Mouse (Mus musculus) hindbrain, embryonic 10.5 days (tissue): ENCODE data around the gene Siglech. TPM values are rescaled to one million over a fixed set of nuclear protein-coding genes. Genes with fewer than 3 reads are reported as not detected.
"Not testable (repeated sequence)": the region's sequence is repeated elsewhere in the genome, so short reads cannot be mapped to it uniquely, and the experiment has no call there.

Experiments
- DNase-seq: peaks from one replicate; pipeline ENCODE4 v3.0.0-alpha.2; 2017; ENCODE audit warnings: low spot score
- H3K27ac ChIP-seq: fragments of 300-500 bp; sonication (generic); 2 replicates; pipeline ENCODE4 v1.5.1; 2016; ENCODE audit warnings: mild to moderate bottlenecking, moderate library complexity
- H3K27me3 ChIP-seq: fragments of 300-500 bp; sonication (generic); 2 replicates; pipeline ENCODE4 v1.6.1; 2016; ENCODE audit warnings: mild to moderate bottlenecking; ENCODE audit not compliant: poor library complexity, insufficient read depth, severe bottlenecking
- H3K36me3 ChIP-seq: fragments of 300-500 bp; sonication (generic); 2 replicates; pipeline ENCODE4 v1.6.1; 2016; ENCODE audit warnings: mild to moderate bottlenecking, moderate library complexity
- H3K4me1 ChIP-seq: fragments of 300-500 bp; sonication (generic); replicated peaks from 2 replicates; pipeline ENCODE4 v1.6.1; 2016; ENCODE audit warnings: mild to moderate bottlenecking
- H3K4me3 ChIP-seq: fragments of 300-500 bp; sonication (generic); 2 replicates; pipeline ENCODE4 v1.5.1; 2016; ENCODE audit warnings: mild to moderate bottlenecking, moderate library complexity
- H3K9me3 ChIP-seq: fragments of 300-500 bp; sonication (generic); 2 replicates; pipeline ENCODE4 v1.6.1; 2016; ENCODE audit warnings: mild to moderate bottlenecking, moderate library complexity
- WGBS: fragments of 180-500 bp; shearing (Covaris S2); methylation state at CpG from one replicate; pipeline ENCODE4 v1.1.7; 2016; 5-methylcytosine and 5-hydroxymethylcytosine counted together
- polyA plus RNA-seq: library from polyadenylated mRNA; unstranded; fragments of >200 nt; fragmentation: Nextera tagmentation; extraction: Ambion mirVana; gene quantifications from 2 replicates; pipeline ENCODE4 v1.2.1, GENCODE M21; 2016

The Siglech gene
- 0.66 and 0.99 TPM in 2 replicates for polyA plus RNA-seq

DNA sequence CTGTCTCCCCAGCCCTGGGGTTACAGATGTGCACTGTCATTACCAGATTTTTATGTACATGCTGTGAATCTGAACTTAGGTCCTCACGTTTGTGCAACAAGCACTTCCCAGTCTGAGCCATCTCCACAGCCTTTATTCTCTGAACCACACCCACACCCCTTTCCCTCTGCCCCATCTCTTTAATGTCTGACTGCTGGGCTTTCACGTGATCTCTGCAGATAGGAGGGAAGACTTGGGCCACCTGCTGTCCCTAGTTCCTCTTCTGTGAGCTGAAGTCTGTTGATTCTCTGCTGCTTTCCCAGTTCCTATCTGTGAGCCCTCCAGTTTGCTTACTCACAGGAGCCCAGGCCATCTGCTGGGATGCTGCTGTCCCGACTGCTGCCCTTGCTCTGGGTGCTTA lies at the start of gene Siglech:
Gene Siglech, plus strand, starts transcription at position 253 of the 400 bp plus-strand sequence.
- H3K4me1 ChIP-seq: no peaks in the 10 kb centered on the region
- H3K27me3 ChIP-seq: no peaks in the 10 kb centered on the region
- no peaks in the 10 kb centered on the region for H3K9me3 ChIP-seq
- H3K27ac ChIP-seq: no peak within 1 kb of the TSS
- H3K4me3 ChIP-seq: no peak within 1 kb of the TSS
- WGBS: 53% methylated on average over 3 of the region's 3 CpGs
- H3K36me3 ChIP-seq: no peaks in the 10 kb centered on the region
- DNase-seq: no peak

DNA sequence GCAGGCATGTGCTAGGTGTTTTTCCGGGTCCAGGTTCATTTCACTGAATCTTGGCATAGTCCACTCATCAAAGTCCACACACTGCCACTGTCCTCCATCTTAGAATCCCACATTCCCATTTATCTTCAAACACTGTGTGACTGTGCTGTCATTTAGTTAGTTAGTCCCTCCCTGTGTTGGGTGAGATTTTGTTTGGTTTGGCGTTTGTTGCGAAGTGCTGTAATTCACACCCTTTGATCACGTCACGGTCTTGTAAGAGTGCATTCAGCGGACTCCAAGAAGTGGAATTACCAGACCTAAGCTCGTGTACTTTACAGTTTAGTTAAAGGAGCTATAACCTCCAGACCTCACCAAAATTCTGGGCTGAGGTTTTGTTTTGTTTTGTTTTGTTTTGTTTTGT lies 45.3 kb upstream of the Siglech start:
- H3K9me3 ChIP-seq: no peaks in the 10 kb centered on the region
- WGBS: 80% methylated on average over 7 of the region's 7 CpGs
- no peaks in the 10 kb centered on the region for H3K36me3 ChIP-seq
- DNase-seq: no peak
- H3K4me1 ChIP-seq: no peaks in the 10 kb centered on the region
- no peak overlapping the region for H3K27ac ChIP-seq
- no peak overlapping the region for H3K4me3 ChIP-seq
- H3K27me3 ChIP-seq: no peaks in the 10 kb centered on the region

DNA sequence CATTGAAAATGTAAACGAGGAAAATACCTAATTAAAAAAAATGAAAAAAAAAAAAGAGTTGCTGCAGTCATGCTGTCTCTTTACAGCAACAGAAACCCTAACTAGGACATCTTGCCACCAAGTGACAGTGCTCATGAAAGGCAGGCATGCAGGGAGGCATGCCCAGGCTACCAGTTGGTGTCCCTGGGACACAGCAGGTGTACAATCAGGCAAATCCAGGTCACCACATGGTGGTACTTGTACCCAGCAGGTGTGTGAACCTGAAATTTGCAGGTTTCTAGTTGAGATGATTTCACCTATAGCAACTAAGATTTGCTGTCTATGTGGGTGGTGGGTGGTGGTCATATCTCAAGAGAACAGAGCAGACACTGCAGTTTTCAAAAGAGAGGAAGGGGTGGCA lies 39.1 kb upstream of the Siglech start:
- H3K4me1 ChIP-seq: no peaks in the 10 kb centered on the region
- H3K36me3 ChIP-seq: no peaks in the 10 kb centered on the region
- H3K27me3 ChIP-seq: no peaks in the 10 kb centered on the region
- H3K4me3 ChIP-seq: no peak overlapping the region
- 0 out of 2 replicates have a peak, but pooled peaks cover 3% of the 10 kb centered on the region for H3K9me3 ChIP-seq
- DNase-seq: no peak
- 83% methylated on average over 1 of the region's 1 CpGs for WGBS
- H3K27ac ChIP-seq: no peak overlapping the region

DNA sequence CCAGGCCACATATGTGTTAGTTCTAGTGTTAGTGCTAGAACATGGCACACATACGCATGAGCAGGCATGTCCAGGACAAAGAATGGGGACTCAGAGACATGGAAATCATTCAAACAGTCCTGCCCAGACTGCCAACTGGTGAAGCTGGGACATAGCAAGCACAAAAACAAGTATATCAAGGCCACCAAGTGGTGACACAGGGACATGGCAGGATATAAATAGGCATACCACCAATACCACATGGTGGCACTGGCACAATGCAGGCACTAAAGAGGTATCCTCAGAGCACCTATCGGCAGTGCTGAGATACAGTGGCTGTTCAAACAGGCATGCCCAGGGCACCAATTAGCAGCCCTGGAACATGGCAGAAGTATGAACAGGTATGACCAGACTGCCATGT lies 33.5 kb upstream of the Siglech start:
- Histone ChIP-seq H3K27ac (no peak overlapping the region), H3K36me3 (no peaks in the 10 kb centered on the region), H3K9me3 (0 out of 2 replicates have a peak, but pooled peaks cover 3% of the 10 kb centered on the region), H3K4me1 (no peaks in the 10 kb centered on the region), H3K27me3 (no peaks in the 10 kb centered on the region), H3K4me3 (no peak overlapping the region)
- 91% methylated on average over 2 of the region's 2 CpGs for WGBS
- DNase-seq: no peak

DNA sequence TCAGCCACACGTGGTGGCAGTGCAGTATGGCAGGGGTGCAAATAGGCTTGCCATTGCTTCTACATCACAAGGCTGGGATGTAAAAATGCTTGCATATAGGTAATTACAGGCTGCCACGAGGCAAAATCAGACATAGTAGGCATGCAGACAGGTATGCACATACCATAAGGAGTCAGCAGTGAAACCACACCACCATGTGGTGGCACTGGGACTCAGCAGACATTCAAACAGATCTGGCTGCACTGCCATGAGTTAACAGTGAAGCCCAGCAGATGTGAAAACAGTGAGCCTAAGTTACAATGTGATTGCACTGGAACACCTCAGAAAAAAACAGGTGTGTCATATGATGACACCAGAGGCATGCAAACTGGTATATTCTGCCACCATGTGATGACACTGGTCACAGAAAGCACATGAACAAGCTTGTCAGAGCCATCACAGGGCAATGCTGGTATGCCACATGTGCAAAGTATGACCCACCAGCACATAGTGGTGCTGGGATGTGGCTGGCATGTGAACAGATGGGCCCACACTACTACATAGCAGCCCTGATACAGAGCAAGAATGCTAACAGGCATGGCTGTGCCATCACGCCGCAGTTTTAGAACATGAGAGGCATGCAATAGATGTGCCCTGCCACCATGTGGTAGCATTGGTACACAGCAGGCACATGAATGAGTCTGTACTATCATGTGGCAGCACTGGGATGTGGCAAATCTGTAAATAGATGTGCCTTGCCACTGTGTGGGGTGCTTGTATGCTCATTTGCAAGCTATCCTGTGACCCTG lies 30.7 kb upstream of the Siglech start:
- H3K27me3 ChIP-seq: no peaks in the 10 kb centered on the region
- H3K27ac ChIP-seq: no peak overlapping the region
- WGBS: 62% methylated on average over 4 of the region's 4 CpGs
- DNase-seq: peak; percentile 19
- H3K36me3 ChIP-seq: no peaks in the 10 kb centered on the region
- H3K9me3 ChIP-seq: no peaks in the 10 kb centered on the region
- H3K4me1 ChIP-seq: no peaks in the 10 kb centered on the region
- no peak overlapping the region for H3K4me3 ChIP-seq

DNA sequence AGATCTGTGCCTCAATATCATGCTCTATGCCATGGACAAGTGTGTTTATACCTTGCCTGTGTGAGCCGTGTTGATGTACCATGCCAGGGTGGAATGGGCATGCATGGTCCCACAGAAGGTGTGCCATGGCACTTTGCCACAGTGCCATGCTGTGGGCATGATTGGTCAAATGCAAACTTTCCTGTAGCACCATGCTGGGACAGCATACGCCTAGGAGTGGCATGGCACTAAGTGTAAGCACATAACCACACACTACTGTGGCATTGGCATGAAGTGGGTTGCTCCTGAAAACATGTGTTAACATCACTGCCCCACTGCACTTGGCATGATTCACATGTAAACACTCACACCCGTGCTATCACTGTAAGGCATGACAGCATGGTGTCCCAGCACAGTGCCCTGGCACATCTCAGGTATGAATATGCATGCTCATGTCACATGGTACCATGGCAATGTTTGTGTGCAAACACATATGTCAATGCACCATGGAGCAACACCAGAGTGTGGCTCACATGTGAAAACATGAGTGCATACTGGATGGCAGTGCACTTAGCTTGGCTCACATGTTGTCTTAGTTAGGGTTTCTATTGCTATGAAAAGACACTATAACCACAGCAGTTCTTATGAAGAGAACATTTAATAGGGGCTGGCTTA lies 24.2 kb upstream of the Siglech start:
- H3K9me3 ChIP-seq: no peaks in the 10 kb centered on the region
- DNase-seq: no peak
- H3K4me1 ChIP-seq: peaks cover 11% of the 10 kb centered on the region
- no peaks in the 10 kb centered on the region for H3K27me3 ChIP-seq
- no peak overlapping the region for H3K27ac ChIP-seq
- H3K4me3 ChIP-seq: no peak overlapping the region
- no peaks in the 10 kb centered on the region for H3K36me3 ChIP-seq
- WGBS: 83% methylated on average over 3 of the region's 3 CpGs

DNA sequence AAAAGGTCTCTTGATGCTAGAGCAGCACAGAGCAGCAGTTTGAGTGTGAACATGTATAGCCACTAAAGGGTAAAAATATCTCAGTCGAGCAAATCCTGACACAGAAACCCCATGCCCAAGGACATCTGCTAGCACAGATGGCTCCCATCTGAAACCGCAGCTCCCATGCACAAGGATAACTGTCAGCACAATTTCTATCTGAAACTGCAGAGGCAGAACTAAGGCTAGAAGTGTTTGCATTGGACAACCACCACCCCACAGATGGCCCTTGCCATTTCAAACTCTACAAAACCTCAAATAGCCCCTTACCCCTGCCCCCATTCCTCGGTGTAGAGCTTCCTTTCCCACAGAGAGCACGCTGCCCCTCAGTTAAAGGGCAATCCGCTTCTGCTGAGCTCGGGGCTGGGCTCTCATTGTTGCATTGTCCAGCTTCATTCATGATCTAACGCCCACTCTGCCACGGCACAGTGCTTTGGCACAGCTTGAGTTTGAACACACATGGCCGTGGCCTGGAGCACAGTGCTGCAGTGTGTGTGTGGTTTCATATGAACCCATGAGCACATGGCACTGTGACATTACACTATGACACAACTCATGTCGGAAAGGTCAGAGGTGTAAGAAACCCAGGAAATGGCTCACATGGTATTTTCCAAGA lies 23.3 kb upstream of the Siglech start:
- H3K4me1 ChIP-seq: peaks cover 11% of the 10 kb centered on the region
- no peaks in the 10 kb centered on the region for H3K9me3 ChIP-seq
- H3K27ac ChIP-seq: peak overlapping the region; percentile 45
- WGBS: 45% methylated on average over 10 of the region's 10 CpGs
- DNase-seq: peak; percentile 12
- no peak overlapping the region for H3K4me3 ChIP-seq
- no peaks in the 10 kb centered on the region for H3K36me3 ChIP-seq
- H3K27me3 ChIP-seq: no peaks in the 10 kb centered on the region

DNA sequence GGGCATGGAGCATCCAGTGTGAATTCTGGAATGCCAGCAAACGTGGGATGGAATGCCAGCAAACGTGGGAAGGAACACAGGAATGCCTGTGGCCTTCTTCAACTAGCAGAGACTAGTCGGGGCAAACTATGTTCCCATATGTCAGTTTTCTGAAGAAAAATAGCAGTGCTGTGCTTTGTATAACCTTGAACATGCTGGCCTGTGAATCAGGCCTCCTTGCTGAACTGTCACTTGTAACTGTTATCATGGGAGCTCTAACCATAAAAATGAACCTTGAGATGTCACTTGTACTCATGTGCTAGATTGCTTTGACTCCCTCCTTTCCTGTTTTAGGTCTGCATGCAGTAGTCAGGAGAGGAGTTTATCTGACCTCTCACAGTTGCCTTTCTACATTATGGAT lies 17.1 kb upstream of the Siglech start:
- Histone ChIP-seq H3K4me1 (no peaks in the 10 kb centered on the region), H3K27ac (no peak overlapping the region), H3K27me3 (no peaks in the 10 kb centered on the region), H3K36me3 (no peaks in the 10 kb centered on the region), H3K9me3 (no peaks in the 10 kb centered on the region), H3K4me3 (no peak overlapping the region)
- DNase-seq: no peak
- 80% methylated on average over 3 of the region's 3 CpGs for WGBS

DNA sequence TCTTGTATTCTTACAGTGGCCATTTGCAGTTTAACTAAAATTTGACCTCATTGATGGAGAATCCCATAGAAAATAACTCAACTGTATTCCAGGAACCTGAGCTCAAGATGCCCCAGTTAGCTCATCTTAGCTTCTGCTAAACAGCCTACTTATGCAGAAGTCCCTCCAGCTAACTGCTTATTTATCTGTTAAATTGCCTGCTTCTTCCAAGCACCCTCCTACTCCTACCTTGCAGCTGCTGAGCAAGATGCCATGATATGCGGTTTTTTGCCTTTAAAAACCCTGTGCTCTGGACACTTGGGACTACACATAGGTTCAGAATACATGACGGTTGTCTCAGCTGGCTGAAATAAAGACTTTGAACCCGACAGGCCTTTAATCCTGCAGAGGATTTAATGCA lies 8.6 kb upstream of the Siglech start:
- no peak for DNase-seq
- H3K27me3 ChIP-seq: no peaks in the 10 kb centered on the region
- no peak overlapping the region for H3K4me3 ChIP-seq
- H3K4me1 ChIP-seq: no peaks in the 10 kb centered on the region
- H3K27ac ChIP-seq: no peak overlapping the region
- no peaks in the 10 kb centered on the region for H3K36me3 ChIP-seq
- no peaks in the 10 kb centered on the region for H3K9me3 ChIP-seq
- WGBS: 74% methylated on average over 3 of the region's 3 CpGs

DNA sequence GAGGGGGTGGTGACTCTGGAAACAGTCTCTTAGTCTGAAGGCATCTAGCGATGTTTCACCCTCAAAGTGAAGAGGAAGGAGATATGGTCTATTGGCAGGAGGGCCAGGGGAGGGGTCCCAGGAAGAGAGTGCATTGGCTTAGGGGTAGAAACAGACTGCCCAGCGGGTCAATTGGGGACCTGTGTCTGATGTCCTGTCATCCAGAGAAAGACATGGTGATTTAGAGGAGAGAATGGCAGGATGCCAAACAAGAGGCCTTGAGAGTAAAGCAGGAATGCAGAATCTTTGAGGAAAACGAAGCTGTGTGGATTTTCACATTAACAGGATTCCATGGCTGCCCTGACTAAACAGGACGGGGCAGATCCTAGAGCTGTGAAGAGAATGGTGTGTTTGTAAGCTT lies 12.0 kb downstream of the Siglech start:
- H3K27ac ChIP-seq: no peak overlapping the region
- no peak overlapping the region for H3K4me3 ChIP-seq
- no peaks in the 10 kb centered on the region for H3K27me3 ChIP-seq
- H3K4me1 ChIP-seq: no peaks in the 10 kb centered on the region
- no peaks in the 10 kb centered on the region for H3K36me3 ChIP-seq
- H3K9me3 ChIP-seq: no peaks in the 10 kb centered on the region
- no peak for DNase-seq
- WGBS: 72% methylated on average over 4 of the region's 4 CpGs

DNA sequence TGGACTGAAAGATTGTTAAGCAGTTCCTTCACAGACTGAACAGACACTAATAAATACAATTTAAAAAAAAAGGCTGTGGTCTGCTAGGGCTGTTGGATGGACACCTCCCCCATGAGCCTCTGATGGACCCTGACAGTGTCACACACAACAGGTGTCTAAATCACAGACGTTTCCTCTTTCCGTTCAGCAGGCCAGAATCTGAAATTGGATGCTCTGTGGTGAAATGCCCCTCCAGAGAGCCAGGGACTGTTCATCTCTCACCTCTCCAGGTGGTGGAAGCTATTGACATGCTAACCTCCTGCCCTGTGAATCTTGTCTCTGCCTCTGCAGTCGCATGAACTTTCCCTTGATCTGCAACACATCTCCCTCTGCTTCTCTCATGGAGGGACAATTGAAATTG lies 14.5 kb downstream of the Siglech start:
- 71% methylated on average over 3 of the region's 3 CpGs for WGBS
- Histone ChIP-seq H3K27ac (no peak overlapping the region), H3K4me1 (no peaks in the 10 kb centered on the region), H3K4me3 (no peak overlapping the region), H3K27me3 (no peaks in the 10 kb centered on the region), H3K36me3 (no peaks in the 10 kb centered on the region), H3K9me3 (no peaks in the 10 kb centered on the region)
- no peak for DNase-seq

DNA sequence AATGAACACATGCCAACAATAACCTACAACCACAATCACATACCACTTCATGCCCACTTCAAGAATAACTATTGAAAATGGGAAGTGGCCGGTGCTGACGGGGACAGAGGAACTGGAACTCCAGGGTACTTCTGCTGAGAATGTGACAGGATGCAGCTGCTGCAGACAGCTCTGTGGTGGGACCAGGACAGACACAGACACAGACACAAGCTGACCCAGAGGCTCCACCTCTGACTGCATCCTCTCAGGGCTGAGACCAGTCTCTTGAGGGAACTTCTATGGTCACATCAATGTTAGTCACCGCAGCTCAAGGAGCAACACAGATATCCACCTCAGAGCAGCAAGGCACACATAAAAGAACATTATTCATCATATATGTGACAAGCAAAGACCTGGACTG lies 16.6 kb downstream of the Siglech start:
- H3K27me3 ChIP-seq: no peaks in the 10 kb centered on the region
- no peak overlapping the region for H3K27ac ChIP-seq
- H3K4me1 ChIP-seq: no peaks in the 10 kb centered on the region
- WGBS: 92% methylated on average over 3 of the region's 3 CpGs
- H3K9me3 ChIP-seq: no peaks in the 10 kb centered on the region
- DNase-seq: no peak
- no peak overlapping the region for H3K4me3 ChIP-seq
- no peaks in the 10 kb centered on the region for H3K36me3 ChIP-seq

DNA sequence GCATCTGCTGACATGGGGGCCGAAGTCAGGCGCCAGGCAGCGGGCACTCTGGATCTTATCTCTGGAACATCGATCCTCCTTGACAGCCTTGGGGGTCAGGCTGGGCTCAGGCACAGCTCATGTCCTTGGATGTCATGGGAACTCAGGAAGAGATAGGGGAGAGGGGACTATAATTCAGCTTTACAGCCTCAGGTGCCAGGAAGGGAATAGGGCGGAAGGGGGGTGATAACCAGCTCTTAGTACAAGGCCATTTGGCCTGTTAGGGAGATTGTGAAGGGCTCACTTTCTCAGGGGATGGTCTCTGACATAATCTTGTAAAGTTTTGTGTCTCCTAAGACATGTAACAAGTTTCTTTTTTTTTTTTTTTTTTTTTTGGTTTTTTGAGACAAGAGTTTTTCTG lies 22.6 kb downstream of the Siglech start:
- not testable (repeated sequence) for H3K27ac ChIP-seq, DNase-seq, H3K9me3 ChIP-seq, H3K27me3 ChIP-seq, H3K36me3 ChIP-seq, H3K4me3 ChIP-seq
- H3K4me1 ChIP-seq: peaks cover 13% of the 10 kb centered on the region
- WGBS: 83% methylated on average over 5 of the region's 5 CpGs
